Mouse (Mus musculus) left cerebral cortex, postnatal 10 days (tissue): ENCODE data around the gene Mat2b. TPM values are rescaled to one million over a fixed set of nuclear protein-coding genes. Genes with fewer than 3 reads are reported as not detected.
A peak's percentile ranks its signal among the peaks of the same experiment; 100 is the strongest.
"Not testable (repeated sequence)": the region's sequence is repeated elsewhere in the genome, so short reads cannot be mapped to it uniquely, and the experiment has no call there.

Experiments
- DNase-seq, 2 experiments: peaks; one replicate each; pipeline ENCODE4 v3.0.0; 2021 to 2022; ENCODE audit warnings: low spot score in 2 of 2, mixed read lengths in 1 of 2; ENCODE audit errors: extremely low spot score in 1 of 2
- intact Hi-C: fragments of 180-260 bp; cut with DNase I; formaldehyde crosslinking; loops from one replicate; pipeline ENCODE4 v1.15.1; 2025
- total RNA-seq, 2 experiments: library from RNA; stranded (reverse); gene quantifications; 2 replicates each; pipeline ENCODE4 v1.2.3; 2021

The Mat2b gene
- total RNA-seq, result 10 to 100 TPM; 91.2 to 93.2 TPM

DNA sequence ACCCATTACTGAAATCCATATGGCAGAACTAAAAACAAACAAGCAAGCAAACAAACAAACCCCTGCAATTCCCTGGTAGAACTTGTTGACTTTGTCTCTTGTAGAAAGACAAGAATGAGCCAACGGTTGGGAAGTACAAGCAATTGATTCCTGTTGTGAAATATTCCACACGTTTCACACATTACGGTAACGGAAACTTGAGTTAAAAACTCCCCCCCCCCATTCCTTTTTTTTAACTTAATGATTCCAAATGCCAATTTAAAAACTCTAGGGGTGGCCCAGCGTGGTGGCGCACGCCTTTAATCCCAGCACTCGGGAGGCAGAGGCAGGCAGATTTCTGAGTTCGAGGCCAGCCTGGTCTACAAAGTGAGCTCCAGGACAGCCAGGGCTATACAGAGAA is at the start of gene Mat2b:
Gene Mat2b, minus strand, starts transcription at position 101 of the 400 bp plus-strand sequence.
- intact Hi-C loops, result no loop called here
- DNase-seq, result no peak

DNA sequence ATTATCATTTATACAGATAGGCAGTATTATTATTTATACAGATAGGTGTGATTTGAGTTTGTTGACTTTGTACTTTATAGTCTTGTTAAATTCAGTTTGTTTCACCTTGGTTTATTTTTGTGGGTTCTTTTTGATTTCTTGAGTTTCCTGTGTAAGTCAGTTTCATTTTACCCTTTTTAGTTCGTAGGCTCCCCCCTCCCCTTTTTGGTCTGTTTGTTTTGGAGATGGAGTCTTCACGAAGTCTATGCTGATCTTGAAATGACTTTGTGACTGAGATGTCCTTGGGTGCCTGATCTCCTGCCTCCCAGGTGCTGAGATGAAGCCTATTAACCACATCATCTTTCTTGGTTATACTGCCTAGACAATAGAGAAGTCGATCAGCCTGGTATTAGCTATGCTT is 49.3 kb upstream of the Mat2b start:
- intact Hi-C loops, result no loop called here
- no peak for DNase-seq

- DNase-seq, result no peak
- intact Hi-C loops, result no loop called here
Observed at GRCm38 (mm10) chr11:40741605-40742262, 46.7 kb upstream of the Mat2b start.

DNA sequence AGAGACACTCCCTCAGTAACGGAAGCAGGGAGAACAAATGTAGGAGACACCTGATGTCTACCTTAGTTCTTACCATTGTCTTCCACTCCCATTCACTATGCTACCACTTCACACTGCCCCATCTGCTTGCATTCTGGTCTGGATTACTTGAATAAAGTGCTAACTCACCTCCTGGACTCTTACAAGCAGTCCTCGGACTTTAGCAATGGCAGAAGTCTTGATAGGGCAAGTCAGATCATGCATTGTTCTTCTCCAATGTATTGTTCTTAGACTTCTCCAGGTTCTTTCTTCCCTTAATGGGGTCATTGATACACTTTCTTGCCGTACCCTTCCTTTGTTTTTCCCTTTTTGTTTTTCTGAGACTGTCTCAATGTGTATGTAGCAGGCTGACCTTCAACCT is 42.4 kb upstream of the Mat2b start:
- no peak for DNase-seq
- intact Hi-C loops, result no loop called here

- intact Hi-C loops, result loop anchor here (5.0 kb wide), 1 partner anchor 42 kb away; no protein-coding TSS in a partner anchor
- no peak for DNase-seq
Observed at GRCm38 (mm10) chr11:40734251-40734752, 39.3 kb upstream of the Mat2b start.

DNA sequence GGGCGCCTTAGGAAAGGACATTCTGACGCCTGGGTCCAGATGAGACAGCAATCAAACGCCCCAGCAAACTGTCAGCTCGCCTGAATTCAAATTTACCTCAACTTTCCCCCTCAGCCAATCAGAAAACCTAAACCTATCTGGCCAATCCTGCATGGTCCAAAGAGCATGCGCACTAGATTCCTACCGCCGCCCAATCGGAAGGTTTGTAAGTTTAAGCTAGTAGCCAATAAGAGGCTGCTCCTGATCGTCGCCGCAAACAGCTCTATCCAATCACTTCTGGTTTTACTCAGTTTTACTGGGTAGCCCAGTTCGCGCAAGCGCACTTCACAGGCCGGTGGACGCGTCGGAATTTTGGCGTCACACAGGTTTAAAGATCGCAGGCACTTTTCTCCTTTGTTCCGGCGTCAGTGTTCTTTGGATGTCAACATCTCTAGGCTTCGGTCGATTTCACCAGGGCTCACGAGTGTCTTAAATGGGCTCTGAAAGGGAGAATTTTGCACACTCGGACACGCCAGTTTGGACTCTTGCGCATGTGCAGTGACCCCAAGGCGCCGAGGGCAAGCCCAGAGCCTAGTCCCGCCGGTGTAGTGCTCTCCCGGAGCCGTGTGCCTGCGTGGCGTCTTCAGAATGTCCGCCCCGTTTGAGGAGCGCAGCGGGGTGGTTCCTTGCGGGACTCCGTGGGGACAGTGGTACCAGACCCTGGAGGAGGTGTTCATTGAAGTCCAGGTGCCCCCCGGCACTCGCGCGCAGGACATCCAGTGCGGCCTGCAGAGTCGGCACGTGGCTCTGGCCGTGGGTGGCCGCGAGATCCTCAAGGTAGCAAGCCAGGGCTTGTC is 38.6 kb upstream of the Mat2b start, which contains the start of the genes Hmmr and Nudcd2:
Gene Hmmr, minus strand, starts transcription at position 84 of the 836 bp plus-strand sequence.
Gene Nudcd2, plus strand, starts transcription at position 329 of the 836 bp plus-strand sequence.
- intact Hi-C loops, result loop anchor here (5.0 kb wide), 1 partner anchor 41 kb away; no protein-coding TSS in a partner anchor
- peak; percentile 96 to 98 for DNase-seq

DNA sequence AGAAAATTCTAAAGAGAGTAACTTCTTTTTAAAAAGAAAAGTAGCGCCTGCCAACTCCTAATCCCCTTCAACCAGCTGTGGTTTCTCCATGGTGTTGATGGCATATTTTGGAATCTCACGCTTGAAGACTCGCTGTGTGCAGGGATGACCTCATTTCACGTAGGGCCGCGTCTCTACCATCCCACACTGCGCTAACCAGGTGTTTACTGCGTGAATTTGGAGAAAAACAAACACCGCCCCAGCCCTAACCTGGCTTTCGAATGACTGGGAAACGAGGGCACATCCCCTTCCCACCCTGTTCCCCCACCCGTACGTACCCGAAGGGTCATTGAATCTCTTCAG is 38.0 kb upstream of the Mat2b start:
- intact Hi-C loops, result loop anchor here (5.0 kb wide), 1 partner anchor 41 kb away; no protein-coding TSS in a partner anchor

GRCm38 (mm10) chr11:40718324-40718723 is 23.3 kb upstream of the Mat2b start:
- no peak for DNase-seq

More for the DNA sequence above, 38.0 kb upstream of the Mat2b start:
- no peak for DNase-seq

DNA sequence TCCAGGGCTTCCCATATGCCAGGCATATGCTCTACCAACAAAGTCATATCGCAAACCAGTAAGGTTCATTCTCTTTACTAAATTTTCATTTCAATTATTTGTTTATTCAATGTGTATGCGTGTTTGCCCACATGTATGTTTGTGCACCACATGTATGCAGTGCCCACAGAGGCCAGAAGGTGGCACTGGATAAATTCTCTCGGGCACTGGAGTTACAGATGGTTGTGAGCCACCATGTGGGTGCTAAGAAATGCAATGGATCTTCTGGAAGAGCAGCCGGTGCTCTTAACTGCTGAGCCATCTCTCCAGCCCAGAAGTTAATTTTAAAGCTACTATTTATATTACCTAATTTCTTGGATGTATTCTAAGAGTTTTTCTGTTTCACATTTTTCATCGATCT is 20.5 kb upstream of the Mat2b start:
- intact Hi-C loops, result no loop called here
- DNase-seq, result peak in 1 of 2 experiments; percentile 28

More at GRCm38 (mm10) chr11:40718324-40718723, 23.3 kb upstream of the Mat2b start:
- intact Hi-C loops, result no loop called here

- DNase-seq, result peak in 1 of 2 experiments; percentile 81
- intact Hi-C loops, result no loop called here
Observed at GRCm38 (mm10) chr11:40713858-40714257, 18.9 kb upstream of the Mat2b start.

DNA sequence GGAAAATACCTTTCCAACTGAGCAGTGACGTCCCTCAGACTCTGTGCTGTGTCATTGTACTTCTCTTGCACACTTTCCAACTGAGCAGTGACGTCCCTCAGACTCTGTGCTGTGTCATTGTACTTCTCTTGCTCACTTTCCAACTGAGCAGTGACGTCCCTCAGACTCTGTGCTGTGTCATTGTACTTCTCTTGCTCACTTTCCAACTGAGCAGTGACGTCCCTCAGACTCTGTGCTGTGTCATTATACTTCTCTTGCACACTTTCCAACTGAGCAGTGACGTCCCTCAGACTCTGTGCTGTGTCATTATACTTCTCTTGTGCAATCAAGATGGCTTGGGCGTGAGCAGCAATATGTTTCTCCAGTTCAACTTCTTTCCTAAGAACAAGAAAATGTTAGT is 14.9 kb upstream of the Mat2b start:
- DNase-seq, intact Hi-C loops: not testable (repeated sequence)

- DNase-seq, result peak; percentile 69 to 75
- intact Hi-C loops, result loop anchor here (5.0 kb wide), 1 partner anchor 38 kb away; the partner anchor contains the start of genes Hmmr and Nudcd2
Observed at GRCm38 (mm10) chr11:40694311-40695087, 504 bp downstream of the Mat2b start.

GRCm38 (mm10) chr11:40693366-40693951 is 1.5 kb downstream of the Mat2b start:
- intact Hi-C loops, result loop anchor here (5.0 kb wide), 1 partner anchor 39 kb away; the partner anchor contains the start of genes Hmmr and Nudcd2
- peak in 1 of 2 experiments; percentile 85 for DNase-seq

GRCm38 (mm10) chr11:40692511-40693365 is 2.3 kb downstream of the Mat2b start:
- intact Hi-C loops, result loop anchor here (5.0 kb wide), 1 partner anchor 40 kb away; the partner anchor contains the start of genes Hmmr and Nudcd2
- DNase-seq, result peak; percentile 90 to 96

GRCm38 (mm10) chr11:40692101-40692509 is 2.9 kb downstream of the Mat2b start:
- intact Hi-C loops, result loop anchor here (5.0 kb wide), 1 partner anchor 40 kb away; the partner anchor contains the start of genes Hmmr and Nudcd2

GRCm38 (mm10) chr11:40690444-40691127 is 4.4 kb downstream of the Mat2b start:
- DNase-seq, result no peak
- intact Hi-C loops, result loop anchor here (5.0 kb wide), 1 partner anchor 42 kb away; the partner anchor contains the start of genes Hmmr and Nudcd2

More at GRCm38 (mm10) chr11:40692101-40692509, 2.9 kb downstream of the Mat2b start:
- peak in 1 of 2 experiments; percentile 54 for DNase-seq
